In genomic region chr2:71102621-71103291, GRCm38 (mm10) we compare ENCODE assay signal across 26 mouse cellular contexts. TPM values are rescaled to one million over a fixed set of nuclear protein-coding genes. Genes with fewer than 3 reads are reported as not detected.
DNase-seq lines count a peak whose midpoint lies in the region; ATAC-seq and TF ChIP-seq lines count a peak whose summit lies in the region.
"Had no signal": no experiment of that assay in that cellular context is flagged by ENCODE, and none has a peak within 500 bp of the region (broad histone marks: within the 10 kb centered on the region; RNA-seq: fewer than 3 reads in every experiment).

No protein-coding gene starts in this region.

- no peak for TF ChIP-seq RAD21 in MEL (IDR thresholded peaks at IDR 0.05; ENCODE audit: low read depth, low read length)

- no peak for TF ChIP-seq CTCF in MEL (IDR thresholded peaks at IDR 0.05 in 2 of 3, conservative IDR thresholded peaks at IDR 0.05 in 1 of 3; ENCODE audit: control insufficient read depth in 1 of 3, insufficient read depth in 1 of 3, low read depth in 2 of 3, low read length in 3 of 3, poor library complexity in 1 of 3, severe bottlenecking in 1 of 3)

- H3K9me3 ChIP-seq in MEL (replicated peaks; ENCODE audit: insufficient read depth, low read length), result no peaks in the 10 kb centered on the region
- H3K9me3 ChIP-seq: forebrain, embryonic 10.5 days; limb, embryonic 10.5 days; liver, embryonic 15.5 days; lung, embryonic 15.5 days; midbrain, embryonic 12.5 days; neural tube, embryonic 13.5 days had no signal

- peak; percentile 30 for DNase-seq in thymus, postnatal 14 days
- DNase-seq in thymus, postnatal 4 days, result no peak
- DNase-seq in MEL (ENCODE audit: low read depth, low spot score), result peak; percentile 77
- peak; percentile 15 to 31 for DNase-seq in thymus, postnatal 36 days
- DNase-seq in neural tube, embryonic 10.5 days (ENCODE audit: extremely low spot score, low spot score), result no peak
- DNase-seq in kidney, adult 18-20 months, result no peak
- DNase-seq: adrenal gland, adult 8-10 months; cerebellum, adult 18-20 months; gastrocnemius, postnatal 14 days; heart, adult 2 months; kidney, adult 2 months; liver; lung, postnatal 4 days; right cerebral cortex, adult 18-20 months had no signal

- no peaks in the 10 kb centered on the region for H3K27me3 ChIP-seq in MEL (ENCODE audit: control insufficient read depth in 1 of 2, insufficient read depth in 2 of 2, low read length in 2 of 2)
- H3K27me3 ChIP-seq: lung, embryonic 15.5 days; midbrain, embryonic 12.5 days; neural tube, embryonic 13.5 days had no signal

- peak overlapping the region; percentile 25 to 26; a peak in 2 of 4 replicates for H3K4me3 ChIP-seq in MEL (ENCODE audit: control insufficient read depth in 1 of 2, insufficient read depth in 1 of 2, low read depth in 2 of 2, low read length in 2 of 2)
- H3K4me3 ChIP-seq: forebrain, embryonic 10.5 days; heart, adult 2 months; limb, embryonic 10.5 days; liver, embryonic 15.5 days; lung, embryonic 15.5 days; midbrain, embryonic 12.5 days; neural tube, embryonic 13.5 days had no signal

- H3K27ac ChIP-seq in MEL (ENCODE audit: control insufficient read depth, low read depth, low read length), result peak overlapping the region; percentile 56
- H3K27ac ChIP-seq: forebrain, embryonic 10.5 days; heart, adult 2 months; hindbrain, embryonic 14.5 days; kidney, postnatal 0 days; limb, embryonic 10.5 days; liver, embryonic 15.5 days; lung, embryonic 15.5 days; midbrain, embryonic 12.5 days; neural tube, embryonic 13.5 days had no signal

- peak; percentile 10 to 46; a peak in 3 of 4 replicates for TF ChIP-seq EP300 in MEL (IDR thresholded peaks at IDR 0.05; ENCODE audit: low read depth in 1 of 2, low read length in 2 of 2)

- TF ChIP-seq POLR2A in MEL (IDR thresholded peaks at IDR 0.05; ENCODE audit: control insufficient read depth in 1 of 2, insufficient read depth in 1 of 2, low read depth in 1 of 2, low read length in 2 of 2, poor library complexity in 1 of 2), result no peak

- H3K36me3 ChIP-seq in MEL (ENCODE audit: control insufficient read depth in 1 of 2, insufficient read depth in 2 of 2, low read length in 2 of 2), result peaks cover 0 to 12% of the 10 kb centered on the region in 2 experiments; a peak in 2 of 4 replicates

- peak; percentile 43 to 51; a peak in 1 of 4 replicates for ATAC-seq in hematopoietic stem cell, adult 5-6 weeks (replicated peaks in 1 of 2; ENCODE audit: insufficient read depth in 1 of 2, low FRiP score in 2 of 2, low TSS enrichment in 1 of 2, low read depth in 1 of 2, poor library complexity in 2 of 2, severe bottlenecking in 2 of 2)
- ATAC-seq: CD4-positive, CD25-positive, alpha-beta regulatory T cell, adult 4 months; forebrain, embryonic 16.5 days; inflammation-experienced regulatory T-cells, adult 6 months had no signal

- no peaks in the 10 kb centered on the region for H3K79me2 ChIP-seq in MEL (ENCODE audit: control insufficient read depth, insufficient read depth, low read length, poor library complexity)

- peaks cover 4 to 14% of the 10 kb centered on the region in 2 experiments; a peak in 3 of 4 replicates for H3K4me1 ChIP-seq in MEL (ENCODE audit: control insufficient read depth in 1 of 2, insufficient read depth in 2 of 2, low read length in 2 of 2)
- H3K4me1 ChIP-seq: limb, embryonic 10.5 days; liver, embryonic 15.5 days; lung, embryonic 15.5 days; midbrain, embryonic 12.5 days; neural tube, embryonic 13.5 days had no signal

- H3K9ac ChIP-seq in MEL (ENCODE audit: control insufficient read depth, low read depth, low read length, poor library complexity, severe bottlenecking), result peak overlapping the region; percentile 46
- H3K9ac ChIP-seq: hindbrain, embryonic 14.5 days; liver, embryonic 15.5 days; lung, embryonic 15.5 days; midbrain, embryonic 12.5 days; neural tube, embryonic 13.5 days had no signal

TF ChIP-seq in MEL, 35 proteins besides CTCF, POLR2A, EP300 and RAD21:
- TF ChIP-seq ETS1 (IDR thresholded peaks at IDR 0.05; ENCODE audit: low read depth, low read length) (peak; percentile 42; the same call in 1 of the 2 replicates), TAL1 (IDR thresholded peaks at IDR 0.05; ENCODE audit: low read length) (peak; percentile 27; the same call in 1 of the 2 replicates), NRF1 (IDR thresholded peaks at IDR 0.05; ENCODE audit: insufficient read depth, low read depth, low read length, poor library complexity, severe bottlenecking) (no peak), KAT2A (conservative IDR thresholded peaks at IDR 0.05; ENCODE audit: low read depth, low read length) (no peak), MAZ (IDR thresholded peaks at IDR 0.05; ENCODE audit: low read depth, low read length) (no peak), POLR2AphosphoS2 (IDR thresholded peaks at IDR 0.05; ENCODE audit: low read length) (0 out of 2 replicates have a peak, but pooled peaks have one; percentile 20), USF1 (IDR thresholded peaks at IDR 0.05; ENCODE audit: low read depth, low read length) (no peak), BHLHE40 (IDR thresholded peaks at IDR 0.05; ENCODE audit: borderline replicate concordance, low read depth, low read length) (no peak), USF2 (IDR thresholded peaks at IDR 0.05; ENCODE audit: borderline replicate concordance in 1 of 2, insufficient read depth in 1 of 2, low read depth in 1 of 2, low read length in 2 of 2) (no peak), NELFE (IDR thresholded peaks at IDR 0.05; ENCODE audit: low read depth, low read length) (no peak), TBP (IDR thresholded peaks at IDR 0.05; ENCODE audit: low read depth, low read length) (0 out of 2 replicates have a peak, but pooled peaks have one; percentile 47), HCFC1 (IDR thresholded peaks at IDR 0.05; ENCODE audit: low read depth, low read length) (0 out of 2 replicates have a peak, but pooled peaks have one; percentile 25), MAFK (IDR thresholded peaks at IDR 0.05; ENCODE audit: borderline replicate concordance, low read depth, low read length) (no peak), MEF2A (IDR thresholded peaks at IDR 0.05; ENCODE audit: extremely low read depth, insufficient replicate concordance, low read depth, low read length, poor library complexity, severe bottlenecking) (no peak), JUND (IDR thresholded peaks at IDR 0.05; ENCODE audit: low read depth, low read length) (no peak), SIN3A (IDR thresholded peaks at IDR 0.05; ENCODE audit: low read length) (peak; percentile 69; the same call in 1 of the 2 replicates), RCOR1 (IDR thresholded peaks at IDR 0.05; ENCODE audit: low read depth, low read length) (peak; percentile 70), ZC3H11A (IDR thresholded peaks at IDR 0.05; ENCODE audit: low read depth, low read length) (no peak), MXI1 (IDR thresholded peaks at IDR 0.05; ENCODE audit: low read depth, low read length) (peak; percentile 45; the same call in 1 of the 2 replicates), TCF12 (IDR thresholded peaks at IDR 0.05; ENCODE audit: low read depth, low read length) (peak; percentile 60)

RNA-seq across cellular contexts. Expression of gene Cybrd1, which starts 15.0 kb away (rescaled TPM):
- total RNA-seq in MEL (2012; rRNA removed), result 0.08 and 0.10 TPM in 2 replicates
- polyA plus RNA-seq in MEL (2012; ENCODE audit: insufficient read depth in 1 of 2, insufficient read length in 2 of 2, low read depth in 1 of 2, low replicate concordance in 2 of 2, missing spikeins in 1 of 2), result under 1 TPM in 1 of 2 experiments, not detected in 1; 0.21 TPM
- not detected in 2 replicates for total RNA-seq in hematopoietic stem cell, adult 5-6 weeks (2017)

RNA-seq across cellular contexts. Expression of gene Mettl8, which starts 47.4 kb away (rescaled TPM):
- 19.3 and 21.7 TPM in 2 replicates for total RNA-seq in MEL (2012; rRNA removed)
- 10 to 100 TPM in 1 of 2 experiments, not detected in 1; 20.0 TPM for polyA plus RNA-seq in MEL (2012; ENCODE audit: insufficient read depth in 1 of 2, insufficient read length in 2 of 2, low read depth in 1 of 2, low replicate concordance in 2 of 2, missing spikeins in 1 of 2)
- 14.1 and 20.8 TPM in 2 replicates for total RNA-seq in hematopoietic stem cell, adult 5-6 weeks (2017)

RNA-seq across cellular contexts. Expression of gene Dcaf17, which starts 47.6 kb away (rescaled TPM):
- 15.1 and 16.3 TPM in 2 replicates for total RNA-seq in MEL (2012; rRNA removed)
- polyA plus RNA-seq in MEL (2012; ENCODE audit: insufficient read depth in 1 of 2, insufficient read length in 2 of 2, low read depth in 1 of 2, low replicate concordance in 2 of 2, missing spikeins in 1 of 2), result 10 to 100 TPM in 1 of 2 experiments, not detected in 1; 16.3 TPM
- total RNA-seq in hematopoietic stem cell, adult 5-6 weeks (2017), result 16.7 and 17.2 TPM in 2 replicates

Comparison
In these comparisons a context has a peak if more than half of its experiments do, and no peak if none do; other contexts are left out.
1. DNase-seq: peak in thymus, postnatal 14 days (single experiment), MEL (single experiment) and thymus, postnatal 36 days (2 of 2); none in thymus, postnatal 4 days (single experiment), neural tube, embryonic 10.5 days (single experiment) and kidney, adult 18-20 months (single experiment).